Mouse (Mus musculus) intestine, embryonic 14.5 days (tissue): ENCODE data around the gene Il17d. TPM values are rescaled to one million over a fixed set of nuclear protein-coding genes. Genes with fewer than 3 reads are reported as not detected.

ENCODE experiments used
- ATAC-seq: fragments of 200-750 bp; cut with Nextera tagmentation; replicated peaks from 2 replicates; pipeline ENCODE4 v1.8.0; 2017; ENCODE audit warnings: low read depth, moderate number of reproducible peaks, moderate TSS enrichment, moderate library complexity; ENCODE audit not compliant: low FRiP score, low TSS enrichment
- DNase-seq: peaks from one replicate; pipeline ENCODE4 v3.0.0-alpha.2; 2018; ENCODE audit warnings: low spot score
- H3K27ac ChIP-seq: fragments of 300-500 bp; sonication (generic); 2 replicates; pipeline ENCODE4 v1.5.1; 2014; ENCODE audit warnings: low read depth, mild to moderate bottlenecking, control low read depth
- H3K27me3 ChIP-seq: fragments of 300-500 bp; sonication (generic); replicated peaks from 2 replicates; pipeline ENCODE4 v1.6.1; 2014; ENCODE audit warnings: low read length, control low read depth; ENCODE audit not compliant: control insufficient read depth, insufficient read depth
- H3K36me3 ChIP-seq: fragments of 300-500 bp; sonication (generic); 2 replicates; pipeline ENCODE4 v1.6.1; 2014; ENCODE audit warnings: low read length, control low read depth; ENCODE audit not compliant: control insufficient read depth, insufficient read depth
- H3K4me1 ChIP-seq: fragments of 300-500 bp; sonication (generic); replicated peaks from 2 replicates; pipeline ENCODE4 v1.6.1; 2014; ENCODE audit warnings: low read length, control low read depth, mixed read lengths; ENCODE audit not compliant: control insufficient read depth, insufficient read depth
- H3K4me2 ChIP-seq: fragments of 300-500 bp; sonication (generic); 2 replicates; pipeline ENCODE4 v1.6.1; 2014; ENCODE audit warnings: low read length
- H3K4me3 ChIP-seq: fragments of 300-500 bp; sonication (generic); 2 replicates; pipeline ENCODE4 v1.5.1; 2014; ENCODE audit warnings: low read depth, low read length, control low read depth, mixed read lengths
- H3K9ac ChIP-seq: fragments of 300-500 bp; sonication (generic); 2 replicates; pipeline ENCODE4 v1.6.1; 2014; ENCODE audit warnings: mild to moderate bottlenecking, low read length
- H3K9me3 ChIP-seq: fragments of 300-500 bp; sonication (generic); 2 replicates; pipeline ENCODE4 v1.6.1; 2016; ENCODE audit warnings: low read length, control low read depth; ENCODE audit not compliant: control insufficient read depth
- WGBS: fragments of 180-500 bp; shearing (Covaris S2); extraction: QIAGEN DNeasy Blood & Tissue Kit; methylation state at CpG from one replicate; pipeline ENCODE4 v1.1.7; 2014; 5-methylcytosine and 5-hydroxymethylcytosine counted together
- polyA plus RNA-seq: library from polyadenylated mRNA; unstranded; fragments of >200 nt; fragmentation: Nextera tagmentation; extraction: Ambion mirVana; gene quantifications from 2 replicates; pipeline ENCODE4 v1.2.1, GENCODE M21; 2014

Il17d gene
- polyA plus RNA-seq, result 4.7 and 5.4 TPM in 2 replicates

DNA sequence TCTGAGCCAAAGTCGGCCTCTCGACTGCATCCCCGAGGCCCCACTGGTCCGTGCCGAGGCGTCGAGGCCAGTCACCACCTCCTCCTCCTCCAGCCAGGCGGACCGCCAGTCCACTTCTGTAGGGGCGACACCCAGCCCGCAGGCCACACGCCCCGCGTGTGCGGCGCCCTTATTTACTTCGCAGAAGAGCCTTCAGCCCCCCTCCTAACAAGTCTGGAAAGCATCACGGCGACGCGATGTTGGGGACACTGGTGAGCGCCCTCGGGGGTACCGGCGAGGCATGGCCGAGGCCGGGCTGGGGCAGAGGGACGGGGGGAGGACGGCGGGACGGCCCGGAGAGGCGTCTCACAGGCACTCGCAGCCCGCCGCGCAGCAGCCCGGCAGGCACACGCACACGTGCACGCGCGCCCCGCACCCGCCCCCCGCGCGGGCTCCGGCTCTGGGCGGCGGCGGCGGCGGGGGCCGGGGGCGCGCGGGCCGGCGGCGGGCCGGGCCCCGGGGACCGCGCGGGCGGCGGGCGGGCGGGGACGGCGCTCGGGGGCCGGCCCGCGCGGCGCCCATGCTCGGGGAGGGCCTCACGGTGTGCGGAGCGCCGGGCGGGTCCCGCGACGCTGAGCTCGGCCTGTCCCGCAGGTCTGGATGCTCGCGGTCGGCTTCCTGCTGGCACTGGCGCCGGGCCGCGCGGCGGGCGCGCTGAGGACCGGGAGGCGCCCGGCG is at the start of gene Il17d:
Il17d (plus strand) TSS at position 107 of the 717 bp plus-strand sequence.
- peaks cover 14% of the 10 kb centered on the region; the same call in 1 of the 2 replicates for H3K27me3 ChIP-seq
- peak within 1 kb of the TSS; percentile 51 for H3K4me3 ChIP-seq
- DNase-seq, result peak; percentile 81
- H3K9ac ChIP-seq, result peak within 1 kb of the TSS; percentile 68
- no peaks in the 10 kb centered on the region for H3K9me3 ChIP-seq
- H3K36me3 ChIP-seq, result no peaks in the 10 kb centered on the region
- peaks cover 9% of the 10 kb centered on the region; the same call in 1 of the 2 replicates for H3K4me1 ChIP-seq
- peak within 1 kb of the TSS; percentile 89 for H3K4me2 ChIP-seq
- under 1% methylated on average over 61 of the region's 104 CpGs for WGBS
- H3K27ac ChIP-seq, result peak within 1 kb of the TSS; percentile 79
- peak; percentile 25 for ATAC-seq

GRCm38 (mm10) chr14:57475057-57475456 is 49.5 kb upstream of the Il17d start:
- Histone ChIP-seq H3K4me1 (no peaks in the 10 kb centered on the region), H3K9me3 (no peaks in the 10 kb centered on the region), H3K27ac (no peak overlapping the region), H3K4me3 (no peak overlapping the region), H3K9ac (no peak overlapping the region), H3K27me3 (no peaks in the 10 kb centered on the region), H3K36me3 (peaks cover 14% of the 10 kb centered on the region), H3K4me2 (no peak overlapping the region)
- no peak for DNase-seq
- ATAC-seq, result no peak
- WGBS, result 89% methylated on average over 2 of the region's 2 CpGs

DNA sequence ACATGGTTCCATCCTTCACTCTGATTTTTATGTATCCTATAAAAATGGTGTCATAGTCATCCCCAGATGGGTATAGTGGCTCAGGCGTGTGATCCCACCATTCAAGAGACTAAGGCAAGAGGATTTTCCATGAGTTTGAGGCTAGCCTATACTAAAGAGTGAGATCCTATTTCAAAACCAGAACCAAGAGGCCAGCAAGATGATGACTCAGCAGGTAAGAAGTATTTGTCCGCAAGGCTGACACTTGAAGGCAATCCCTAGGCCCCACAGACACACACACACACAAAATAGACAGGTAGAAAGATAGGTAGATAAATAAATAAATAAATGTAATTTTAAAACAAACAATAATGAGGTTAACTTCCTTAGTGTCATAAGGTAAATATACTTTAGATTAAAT is 42.3 kb upstream of the Il17d start:
- no peaks in the 10 kb centered on the region for H3K4me1 ChIP-seq
- no peaks in the 10 kb centered on the region for H3K27me3 ChIP-seq
- WGBS, result 92% methylated on average over 2 of the region's 2 CpGs
- H3K9ac ChIP-seq, result no peak overlapping the region
- H3K9me3 ChIP-seq, result no peaks in the 10 kb centered on the region
- H3K4me3 ChIP-seq, result no peak overlapping the region
- H3K27ac ChIP-seq, result no peak overlapping the region
- no peaks in the 10 kb centered on the region; the same call in 1 of the 2 replicates for H3K36me3 ChIP-seq
- ATAC-seq (no peak), DNase-seq (no peak)
- no peak overlapping the region for H3K4me2 ChIP-seq

DNA sequence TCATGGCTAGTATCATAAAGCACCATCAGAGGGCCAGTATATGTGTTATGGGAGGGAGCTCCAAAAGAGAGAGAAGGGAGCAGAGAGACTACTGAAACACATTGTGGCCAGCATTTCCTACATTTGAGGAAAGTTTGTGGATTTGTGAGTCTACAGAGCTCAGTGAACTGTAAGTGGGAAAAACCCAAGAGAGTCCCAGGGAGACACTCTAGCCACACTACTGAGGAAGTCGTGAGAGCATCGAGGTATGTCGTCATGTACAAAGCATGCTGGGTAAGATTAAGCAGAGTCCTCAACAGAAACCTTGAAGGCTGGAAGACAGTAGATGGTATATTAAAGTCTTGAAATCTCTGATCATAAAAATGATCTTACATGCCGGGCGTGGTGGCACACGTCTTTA is 40.4 kb upstream of the Il17d start:
- Histone ChIP-seq H3K27me3 (no peaks in the 10 kb centered on the region), H3K4me3 (no peak overlapping the region), H3K4me1 (no peaks in the 10 kb centered on the region), H3K36me3 (no peaks in the 10 kb centered on the region), H3K27ac (no peak overlapping the region), H3K4me2 (no peak overlapping the region), H3K9ac (no peak overlapping the region), H3K9me3 (no peaks in the 10 kb centered on the region)
- WGBS, result 95% methylated on average over 6 of the region's 6 CpGs
- ATAC-seq (no peak), DNase-seq (no peak)

DNA sequence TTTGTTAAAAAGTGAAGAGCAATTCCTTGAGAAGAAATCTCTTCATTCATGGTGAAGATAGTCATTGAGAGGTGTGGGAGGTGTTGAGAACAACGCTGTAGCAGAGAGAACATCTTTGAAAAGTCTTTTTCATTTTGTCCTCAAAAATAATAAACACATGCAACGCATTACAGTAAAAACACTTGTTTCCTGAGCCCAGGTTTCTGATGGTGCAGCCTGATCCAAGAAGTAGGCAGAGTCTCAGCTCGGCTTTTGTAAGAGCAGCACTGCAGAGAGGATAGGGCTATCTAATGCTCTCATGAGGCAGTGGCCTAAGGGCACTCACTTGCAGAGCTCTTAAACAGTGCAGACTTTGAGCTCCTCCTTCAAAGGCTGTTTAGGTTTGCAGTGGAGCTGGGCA is 34.9 kb upstream of the Il17d start:
- Histone ChIP-seq H3K36me3 (no peaks in the 10 kb centered on the region), H3K4me3 (no peak overlapping the region), H3K27ac (no peak overlapping the region), H3K9me3 (no peaks in the 10 kb centered on the region), H3K4me2 (no peak overlapping the region), H3K27me3 (no peaks in the 10 kb centered on the region), H3K9ac (no peak overlapping the region), H3K4me1 (no peaks in the 10 kb centered on the region)
- WGBS, result 74% methylated on average over 3 of the region's 3 CpGs
- DNase-seq (no peak), ATAC-seq (no peak)

DNA sequence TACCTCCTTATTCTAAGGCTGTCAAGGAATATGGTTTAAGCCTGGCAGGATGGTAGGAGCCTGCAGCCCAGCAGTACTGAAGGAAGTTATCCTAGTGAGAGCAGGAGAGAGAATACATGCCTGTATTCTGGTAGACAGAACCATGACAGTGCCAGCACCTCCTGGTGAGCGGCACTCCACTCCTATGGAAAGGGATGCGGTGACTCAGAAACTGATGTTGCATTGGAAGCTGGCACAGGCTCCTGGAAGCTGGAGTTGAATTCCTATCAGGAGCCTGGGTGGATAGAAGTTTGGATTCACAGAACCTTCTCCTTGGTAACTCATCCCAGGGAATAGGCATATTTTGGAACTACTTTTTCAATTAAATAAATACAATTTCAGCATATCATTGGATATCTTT is 30.7 kb upstream of the Il17d start:
- DNase-seq (no peak), ATAC-seq (no peak)
- Histone ChIP-seq H3K4me3 (no peak overlapping the region), H3K27me3 (no peaks in the 10 kb centered on the region), H3K27ac (no peak overlapping the region), H3K9me3 (no peaks in the 10 kb centered on the region), H3K4me2 (no peak overlapping the region), H3K9ac (no peak overlapping the region), H3K4me1 (no peaks in the 10 kb centered on the region), H3K36me3 (no peaks in the 10 kb centered on the region)
- WGBS, result 87% methylated on average over 2 of the region's 2 CpGs

DNA sequence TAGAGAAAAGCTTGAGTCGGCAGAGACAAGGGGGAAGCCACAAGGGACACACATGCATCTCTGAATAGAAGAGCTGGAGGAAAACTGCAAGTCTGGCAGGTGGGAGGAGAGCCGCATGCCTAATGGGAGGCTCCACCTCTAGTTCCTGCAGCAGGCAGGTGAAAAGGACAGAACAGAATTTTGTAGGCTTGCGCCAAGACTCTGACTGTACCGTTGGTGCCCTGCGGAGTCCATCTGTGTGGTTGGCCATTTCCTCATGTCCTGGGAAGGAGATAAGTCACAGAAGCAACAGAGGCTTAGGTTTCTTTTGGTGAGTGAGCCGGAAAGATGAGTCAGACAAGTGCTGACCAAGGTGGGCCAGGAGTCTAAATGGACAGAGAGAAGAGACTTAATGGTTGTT is 20.8 kb upstream of the Il17d start:
- ATAC-seq, result no peak
- no peak overlapping the region for H3K4me3 ChIP-seq
- DNase-seq, result no peak
- H3K9me3 ChIP-seq, result no peaks in the 10 kb centered on the region
- H3K4me2 ChIP-seq, result no peak overlapping the region
- H3K36me3 ChIP-seq, result no peaks in the 10 kb centered on the region
- no peak overlapping the region for H3K27ac ChIP-seq
- no peak overlapping the region for H3K9ac ChIP-seq
- no peaks in the 10 kb centered on the region for H3K27me3 ChIP-seq
- WGBS, result 88% methylated on average over 6 of the region's 6 CpGs
- H3K4me1 ChIP-seq, result no peaks in the 10 kb centered on the region

DNA sequence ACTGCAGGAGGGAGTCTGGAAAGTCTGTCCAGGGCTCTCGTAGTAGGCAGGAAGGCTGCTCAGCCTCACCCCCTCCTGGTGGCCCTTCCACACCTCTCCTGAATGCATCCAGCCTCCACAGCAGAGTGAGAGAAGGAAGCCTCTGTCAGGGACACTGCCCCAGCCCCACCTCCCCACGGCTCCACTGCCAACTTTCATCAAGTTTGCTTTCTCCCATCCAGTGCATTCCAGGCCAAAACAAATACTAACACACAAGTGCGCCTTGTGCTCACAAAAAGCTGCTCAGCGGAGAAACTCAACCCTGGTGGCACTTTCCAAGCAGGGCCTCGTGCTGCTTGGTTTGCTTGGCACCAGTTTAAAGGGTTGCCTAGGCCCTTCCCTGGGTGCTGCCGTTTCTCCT is 15.0 kb upstream of the Il17d start:
- Histone ChIP-seq H3K9ac (no peak overlapping the region), H3K4me3 (no peak overlapping the region), H3K27me3 (no peaks in the 10 kb centered on the region), H3K27ac (no peak overlapping the region), H3K9me3 (no peaks in the 10 kb centered on the region), H3K4me1 (0 out of 2 replicates have a peak, but pooled peaks cover 3% of the 10 kb centered on the region), H3K36me3 (no peaks in the 10 kb centered on the region), H3K4me2 (no peak overlapping the region)
- DNase-seq (no peak), ATAC-seq (no peak)
- WGBS, result 62% methylated on average over 6 of the region's 6 CpGs

DNA sequence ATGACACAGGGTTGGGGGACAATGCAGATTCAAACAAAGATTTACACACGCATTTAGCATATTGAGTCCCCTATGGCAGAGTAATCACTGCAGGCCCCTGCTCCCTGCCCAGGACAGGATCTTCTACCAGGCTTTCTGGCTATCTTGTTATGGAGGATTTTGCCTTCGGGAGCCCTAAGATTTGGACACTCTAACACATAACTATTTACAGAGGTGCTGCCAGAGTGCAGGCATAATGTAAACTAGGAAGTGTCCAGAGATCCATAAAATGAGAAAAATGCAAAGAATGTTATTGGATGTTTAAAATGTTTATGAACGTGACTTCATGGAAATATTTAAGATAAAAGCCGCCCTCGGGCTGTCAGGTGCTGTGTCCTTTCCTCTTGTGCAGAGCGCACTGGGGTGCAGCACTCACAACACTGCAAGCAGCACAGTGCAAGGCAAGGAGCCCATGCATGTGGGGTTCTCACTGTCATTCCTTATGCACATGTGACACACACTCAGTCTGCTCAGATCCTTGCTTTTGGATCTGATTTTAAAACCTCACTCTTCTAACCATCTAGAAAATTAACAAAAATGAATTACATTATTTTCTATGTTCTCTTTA is 9.3 kb upstream of the Il17d start:
- no peak overlapping the region for H3K4me3 ChIP-seq
- DNase-seq (no peak), ATAC-seq (no peak)
- H3K36me3 ChIP-seq, result peaks cover 8% of the 10 kb centered on the region; the same call in 1 of the 2 replicates
- H3K27ac ChIP-seq, result no peak overlapping the region
- H3K9ac ChIP-seq, result no peak overlapping the region
- H3K4me2 ChIP-seq, result no peak overlapping the region
- H3K4me1 ChIP-seq, result peaks cover 14% of the 10 kb centered on the region; the same call in 1 of the 2 replicates
- no peaks in the 10 kb centered on the region for H3K9me3 ChIP-seq
- 29% methylated on average over 6 of the region's 6 CpGs for WGBS
- no peaks in the 10 kb centered on the region for H3K27me3 ChIP-seq
